Mouse (Mus musculus) intestine, embryonic 14.5 days (tissue): ENCODE data around the gene Gnl3l. TPM values are rescaled to one million over a fixed set of nuclear protein-coding genes. Genes with fewer than 3 reads are reported as not detected.

Experiments
- ATAC-seq: fragments of 200-750 bp; cut with Nextera tagmentation; replicated peaks from 2 replicates; pipeline ENCODE4 v1.8.0; 2017; ENCODE audit warnings: low read depth, moderate number of reproducible peaks, moderate TSS enrichment, moderate library complexity; ENCODE audit not compliant: low FRiP score, low TSS enrichment
- DNase-seq: peaks from one replicate; pipeline ENCODE4 v3.0.0-alpha.2; 2018; ENCODE audit warnings: low spot score
- H3K27ac ChIP-seq: fragments of 300-500 bp; sonication (generic); 2 replicates; pipeline ENCODE4 v1.5.1; 2014; ENCODE audit warnings: low read depth, mild to moderate bottlenecking, control low read depth
- H3K27me3 ChIP-seq: fragments of 300-500 bp; sonication (generic); replicated peaks from 2 replicates; pipeline ENCODE4 v1.6.1; 2014; ENCODE audit warnings: low read length, control low read depth; ENCODE audit not compliant: control insufficient read depth, insufficient read depth
- H3K36me3 ChIP-seq: fragments of 300-500 bp; sonication (generic); 2 replicates; pipeline ENCODE4 v1.6.1; 2014; ENCODE audit warnings: low read length, control low read depth; ENCODE audit not compliant: control insufficient read depth, insufficient read depth
- H3K4me1 ChIP-seq: fragments of 300-500 bp; sonication (generic); replicated peaks from 2 replicates; pipeline ENCODE4 v1.6.1; 2014; ENCODE audit warnings: low read length, control low read depth, mixed read lengths; ENCODE audit not compliant: control insufficient read depth, insufficient read depth
- H3K4me2 ChIP-seq: fragments of 300-500 bp; sonication (generic); 2 replicates; pipeline ENCODE4 v1.6.1; 2014; ENCODE audit warnings: low read length
- H3K4me3 ChIP-seq: fragments of 300-500 bp; sonication (generic); 2 replicates; pipeline ENCODE4 v1.5.1; 2014; ENCODE audit warnings: low read depth, low read length, control low read depth, mixed read lengths
- H3K9ac ChIP-seq: fragments of 300-500 bp; sonication (generic); 2 replicates; pipeline ENCODE4 v1.6.1; 2014; ENCODE audit warnings: mild to moderate bottlenecking, low read length
- H3K9me3 ChIP-seq: fragments of 300-500 bp; sonication (generic); 2 replicates; pipeline ENCODE4 v1.6.1; 2016; ENCODE audit warnings: low read length, control low read depth; ENCODE audit not compliant: control insufficient read depth
- WGBS: fragments of 180-500 bp; shearing (Covaris S2); extraction: QIAGEN DNeasy Blood & Tissue Kit; methylation state at CpG from one replicate; pipeline ENCODE4 v1.1.7; 2014; 5-methylcytosine and 5-hydroxymethylcytosine counted together
- polyA plus RNA-seq: library from polyadenylated mRNA; unstranded; fragments of >200 nt; fragmentation: Nextera tagmentation; extraction: Ambion mirVana; gene quantifications from 2 replicates; pipeline ENCODE4 v1.2.1, GENCODE M21; 2014

The Gnl3l gene
- polyA plus RNA-seq, 1 experiment from 2014 or later: 30.4 TPM

DNA sequence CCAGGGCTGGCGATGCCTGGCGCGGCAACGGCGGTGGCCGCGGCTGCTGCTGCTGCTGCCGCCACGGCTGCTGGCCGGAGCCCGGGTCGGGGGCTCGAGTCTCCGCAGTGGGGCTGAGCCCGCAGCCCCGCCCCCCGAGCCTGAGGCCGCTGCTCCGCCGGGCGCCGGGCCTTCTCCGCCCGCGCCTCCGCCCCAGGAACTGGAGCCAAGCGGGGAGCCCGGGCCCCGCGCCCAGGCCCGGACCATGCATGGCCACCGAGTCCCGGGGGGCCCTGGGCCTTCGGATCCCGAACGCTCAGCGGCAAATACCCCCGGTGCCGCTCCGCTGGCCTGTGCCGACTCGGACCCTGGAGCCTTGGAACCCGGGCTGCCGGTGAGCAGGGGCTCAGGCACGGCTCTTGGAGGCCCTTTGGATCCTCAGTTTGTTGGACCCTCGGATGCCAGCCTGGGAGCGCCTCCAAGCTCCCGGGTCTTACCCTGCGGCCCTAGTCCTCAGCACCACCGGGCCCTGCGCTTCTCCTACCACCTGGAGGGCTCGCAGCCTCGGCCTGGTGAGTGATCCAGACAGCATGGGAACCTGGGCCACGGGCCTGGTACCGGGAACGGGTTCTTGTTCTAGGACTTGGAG, 30.4 kb upstream of the Gnl3l start:
- Histone ChIP-seq H3K27ac (peak overlapping the region; percentile 86), H3K9me3 (no peaks in the 10 kb centered on the region), H3K4me2 (peak overlapping the region; percentile 55), H3K9ac (peak overlapping the region; percentile 60), H3K4me3 (peak overlapping the region; percentile 48), H3K27me3 (no peaks in the 10 kb centered on the region), H3K36me3 (no peaks in the 10 kb centered on the region), H3K4me1 (no peaks in the 10 kb centered on the region)
- WGBS: 25% methylated on average over 36 of the region's 56 CpGs
- DNase-seq: peak; percentile 63
- ATAC-seq: peak; percentile 73

DNA sequence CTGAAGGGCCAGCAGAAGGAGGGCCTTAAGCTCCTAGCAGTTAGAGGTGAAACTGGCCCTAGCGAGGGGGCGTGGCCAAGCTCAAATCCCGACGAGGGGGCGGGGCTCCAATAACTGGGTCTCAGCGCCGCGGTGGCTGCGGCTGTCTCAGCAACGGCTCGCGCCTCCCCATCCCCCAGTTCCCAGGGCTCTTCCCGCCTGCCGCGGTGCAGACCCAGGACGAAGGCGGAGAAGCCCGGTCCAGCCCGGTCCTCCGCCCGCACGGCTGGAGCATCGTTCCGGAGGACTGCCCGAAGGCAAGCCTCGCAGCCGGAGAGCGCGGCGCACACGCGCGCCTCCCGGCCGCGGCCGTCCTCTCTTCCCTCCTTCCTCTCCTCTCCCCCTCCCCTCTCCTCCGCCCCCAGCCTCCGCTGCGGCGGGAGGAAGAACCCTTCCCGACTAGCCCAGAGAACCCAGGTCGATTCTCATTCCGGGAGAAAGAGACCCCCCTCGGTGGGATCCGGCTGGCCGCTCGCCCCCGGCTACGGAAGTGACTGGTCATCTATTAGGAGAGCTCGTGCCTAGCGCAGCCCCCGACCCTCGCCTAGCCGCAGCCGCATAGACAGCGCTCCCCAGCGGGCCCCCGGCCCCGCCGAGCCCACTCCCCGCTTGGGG, 29.8 kb upstream of the Gnl3l start:
- Histone ChIP-seq H3K9me3 (no peaks in the 10 kb centered on the region), H3K27me3 (no peaks in the 10 kb centered on the region), H3K27ac (peak overlapping the region; percentile 86), H3K9ac (peak overlapping the region; percentile 60), H3K36me3 (no peaks in the 10 kb centered on the region), H3K4me2 (peak overlapping the region; percentile 55), H3K4me1 (no peaks in the 10 kb centered on the region), H3K4me3 (peak overlapping the region; percentile 48)
- ATAC-seq: peak; percentile 92
- 18% methylated on average over 36 of the region's 62 CpGs for WGBS
- DNase-seq: peak; percentile 87

DNA sequence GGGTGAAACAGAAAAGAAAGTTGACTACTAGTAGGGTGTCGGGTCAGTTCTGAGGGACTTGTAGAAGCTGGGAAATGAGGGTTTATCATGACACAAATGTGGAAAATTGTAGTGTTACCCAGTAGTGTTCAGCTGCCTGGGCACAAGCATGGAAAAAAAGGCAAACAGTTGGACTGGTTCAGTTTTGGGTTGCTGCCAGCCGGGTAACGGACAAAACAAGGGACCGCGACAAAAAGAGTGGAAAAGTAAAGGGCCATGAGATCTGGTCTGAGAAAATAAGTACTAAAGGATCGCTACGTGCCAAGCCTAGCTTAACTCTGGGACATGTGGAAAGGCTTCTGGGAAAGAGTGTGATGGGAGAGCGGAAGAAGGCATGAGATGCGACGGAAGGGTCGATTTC, 29.2 kb upstream of the Gnl3l start:
- ATAC-seq: no peak
- Histone ChIP-seq H3K4me1 (no peaks in the 10 kb centered on the region), H3K9me3 (no peaks in the 10 kb centered on the region), H3K27ac (peak overlapping the region; percentile 86; the same call in 1 of the 2 replicates), H3K4me2 (peak overlapping the region; percentile 55), H3K27me3 (no peaks in the 10 kb centered on the region), H3K4me3 (peak overlapping the region; percentile 48), H3K9ac (0 out of 2 replicates have a peak overlapping the region, but pooled peaks have one; percentile 60), H3K36me3 (no peaks in the 10 kb centered on the region)
- no peak for DNase-seq
- 39% methylated on average over 11 of the region's 11 CpGs for WGBS

DNA sequence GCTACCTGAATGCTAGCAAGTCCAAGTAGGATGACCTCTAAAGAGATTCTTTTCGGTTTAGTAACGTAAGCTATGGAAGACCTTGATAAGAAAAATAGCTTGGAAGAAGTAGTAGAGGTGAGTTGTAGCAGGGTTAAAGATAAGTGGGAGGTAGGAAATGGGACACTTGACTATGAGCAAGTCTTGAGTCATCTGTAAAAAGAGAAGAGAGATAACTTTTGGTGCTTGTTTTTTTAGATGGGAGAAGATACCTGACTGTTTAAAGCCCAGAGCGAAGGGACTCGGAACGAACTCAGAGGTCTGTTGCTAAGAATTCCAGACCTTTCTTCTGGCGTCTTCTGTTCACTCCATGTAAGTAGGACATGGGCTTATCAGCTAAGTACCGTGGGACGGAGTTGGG, 28.7 kb upstream of the Gnl3l start, which contains the start of gene Fgd1:
Gene Fgd1 (plus strand): TSS at position 301 of the 400 bp plus-strand sequence.
- peak within 1 kb of the TSS; percentile 55 for H3K4me2 ChIP-seq
- WGBS: 93% methylated on average over 8 of the region's 8 CpGs
- no peaks in the 10 kb centered on the region for H3K27me3 ChIP-seq
- no peaks in the 10 kb centered on the region for H3K4me1 ChIP-seq
- H3K36me3 ChIP-seq: no peaks in the 10 kb centered on the region
- H3K27ac ChIP-seq: peak within 1 kb of the TSS; percentile 86
- DNase-seq (no peak), ATAC-seq (no peak)
- H3K9me3 ChIP-seq: no peaks in the 10 kb centered on the region
- H3K9ac ChIP-seq: peak within 1 kb of the TSS; percentile 60
- H3K4me3 ChIP-seq: peak within 1 kb of the TSS; percentile 48

DNA sequence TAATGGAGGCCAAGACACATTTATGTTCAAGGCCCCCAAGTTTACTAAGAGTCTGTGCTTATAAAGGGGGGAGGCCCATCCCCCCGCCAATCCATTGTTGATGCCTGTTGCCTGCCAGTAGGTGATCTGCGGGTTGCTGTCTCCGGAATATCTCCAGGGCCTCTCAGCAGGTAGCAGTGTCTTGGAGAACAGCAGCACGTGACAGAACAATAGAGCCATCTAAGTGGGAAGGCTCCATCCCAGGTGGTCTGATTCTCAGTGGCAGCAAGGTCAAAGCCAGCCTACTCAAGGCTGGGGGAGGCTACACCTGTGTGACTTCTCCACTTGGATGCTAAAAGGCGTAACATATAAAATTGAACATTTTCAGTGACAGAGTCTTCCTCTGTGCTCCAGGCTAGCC, 24.1 kb upstream of the Gnl3l start:
- Histone ChIP-seq H3K9me3 (no peaks in the 10 kb centered on the region), H3K9ac (no peak overlapping the region), H3K27me3 (no peaks in the 10 kb centered on the region), H3K36me3 (no peaks in the 10 kb centered on the region), H3K4me3 (no peak overlapping the region), H3K4me1 (no peaks in the 10 kb centered on the region), H3K4me2 (no peak overlapping the region), H3K27ac (no peak overlapping the region)
- WGBS: 59% methylated on average over 5 of the region's 5 CpGs
- ATAC-seq (no peak), DNase-seq (no peak)

DNA sequence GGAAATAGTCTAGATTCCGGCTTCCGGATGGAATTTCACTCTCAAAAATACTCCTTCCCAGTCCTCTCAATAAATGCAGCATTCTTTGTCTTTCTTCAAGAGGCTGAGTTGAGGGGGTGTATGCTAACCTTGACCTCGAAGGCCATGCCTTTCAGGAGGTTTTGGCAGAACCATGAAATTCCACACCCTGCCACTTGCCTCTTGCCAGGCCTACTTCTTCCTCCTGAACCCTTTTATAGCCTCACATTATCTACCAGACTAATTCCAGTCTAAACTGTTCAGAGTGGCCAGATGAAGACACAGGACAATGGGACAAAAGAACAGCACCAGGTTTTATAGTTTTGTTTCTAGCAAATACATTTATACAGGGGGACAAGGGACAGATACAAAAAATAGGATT, 14.3 kb upstream of the Gnl3l start:
- no peak overlapping the region for H3K27ac ChIP-seq
- no peaks in the 10 kb centered on the region for H3K4me1 ChIP-seq
- DNase-seq: no peak

DNA sequence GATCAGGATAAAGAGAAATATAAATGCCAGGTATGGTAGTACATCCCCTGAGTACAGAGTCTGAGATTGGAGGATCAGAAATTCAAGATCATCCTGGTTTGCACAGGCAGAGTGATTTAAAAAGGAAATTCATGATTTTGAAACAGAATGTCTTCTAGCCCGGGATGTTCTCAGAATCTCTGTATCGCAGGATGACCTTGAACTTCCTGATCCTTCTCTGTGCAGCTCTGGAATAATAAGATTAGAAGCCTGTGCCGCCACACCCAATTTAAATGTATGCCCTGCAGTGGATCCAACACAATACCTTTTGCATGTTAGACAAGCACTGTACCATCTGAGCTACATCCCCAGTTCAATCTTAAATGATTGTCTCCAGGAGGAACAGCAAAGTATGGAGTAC, 1.7 kb upstream of the Gnl3l start:
- no peaks in the 10 kb centered on the region for H3K36me3 ChIP-seq
- H3K27ac ChIP-seq: no peak overlapping the region
- H3K4me1 ChIP-seq: no peaks in the 10 kb centered on the region; the same call in 1 of the 2 replicates
- DNase-seq (no peak), ATAC-seq (no peak)
- no peaks in the 10 kb centered on the region for H3K27me3 ChIP-seq
- H3K4me2 ChIP-seq: peak overlapping the region; percentile 51
- WGBS: 76% methylated on average over 3 of the region's 3 CpGs
- H3K9ac ChIP-seq: no peak overlapping the region
- H3K4me3 ChIP-seq: 0 out of 2 replicates have a peak overlapping the region, but pooled peaks have one; percentile 48
- no peaks in the 10 kb centered on the region for H3K9me3 ChIP-seq

More for the DNA sequence above, 14.3 kb upstream of the Gnl3l start:
- H3K4me2 ChIP-seq: no peak overlapping the region
- no peaks in the 10 kb centered on the region for H3K27me3 ChIP-seq
- WGBS: 38% methylated on average over 3 of the region's 3 CpGs
- H3K9me3 ChIP-seq: no peaks in the 10 kb centered on the region
- no peak overlapping the region for H3K4me3 ChIP-seq
- ATAC-seq: no peak
- H3K36me3 ChIP-seq: no peaks in the 10 kb centered on the region
- H3K9ac ChIP-seq: no peak overlapping the region

DNA sequence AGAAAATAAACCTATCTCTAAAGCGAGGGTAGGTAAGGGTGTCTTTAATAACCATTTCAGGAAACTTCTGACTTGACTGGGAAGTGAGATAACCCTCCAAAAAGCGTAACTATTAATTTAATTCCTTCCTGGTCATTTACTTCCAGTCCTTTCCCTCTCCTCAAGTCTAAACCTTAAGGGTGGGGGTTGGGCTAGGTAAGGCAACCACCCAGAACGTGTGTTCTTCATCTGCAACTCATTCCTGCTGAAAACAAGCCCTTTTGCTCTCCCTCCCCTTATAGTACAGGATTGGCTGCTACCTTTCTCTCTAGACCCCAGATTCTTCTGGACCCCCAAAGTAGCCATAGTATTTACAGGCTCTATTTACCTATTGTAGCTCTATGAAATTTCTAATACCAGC, 775 bp upstream of the Gnl3l start:
- H3K36me3 ChIP-seq: no peaks in the 10 kb centered on the region
- H3K4me1 ChIP-seq: no peaks in the 10 kb centered on the region; the same call in 1 of the 2 replicates
- peak overlapping the region; percentile 48 for H3K4me3 ChIP-seq
- H3K4me2 ChIP-seq: peak overlapping the region; percentile 51
- H3K27me3 ChIP-seq: no peaks in the 10 kb centered on the region
- DNase-seq: no peak
- no peaks in the 10 kb centered on the region for H3K9me3 ChIP-seq
- ATAC-seq: no peak
- peak overlapping the region; percentile 60; the same call in 1 of the 2 replicates for H3K27ac ChIP-seq
- WGBS: 16% methylated on average over 3 of the region's 3 CpGs
- peak overlapping the region; percentile 41; the same call in 1 of the 2 replicates for H3K9ac ChIP-seq
